Mouse (Mus musculus): ENCODE measurements around the gene Eps8l2.

DNA sequence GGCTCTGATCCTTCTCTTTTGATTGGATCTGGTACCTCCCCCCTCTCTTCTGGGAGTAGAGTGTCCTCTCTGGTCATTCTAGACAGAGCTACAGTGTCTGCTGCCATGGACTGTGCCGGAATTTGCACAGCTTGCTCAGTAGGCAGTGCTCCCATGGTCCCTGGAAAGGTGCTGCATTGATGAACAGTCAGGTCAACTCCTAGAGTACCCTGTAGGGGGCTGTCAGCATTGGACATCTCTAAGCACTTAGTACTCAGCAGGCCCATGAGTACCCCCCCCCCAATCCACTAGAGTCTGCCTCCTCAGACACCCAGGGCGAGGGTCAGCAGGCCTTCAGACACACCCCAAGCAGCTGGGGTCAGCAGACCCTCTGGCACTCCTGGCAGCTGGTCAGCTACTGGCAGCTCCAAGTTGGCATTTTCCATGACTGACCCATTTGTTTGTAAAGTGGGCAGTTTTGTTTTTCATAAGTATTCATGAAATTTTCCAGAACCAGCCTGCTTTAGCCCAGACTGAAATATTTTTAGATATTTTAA is 3.6 kb upstream of the Eps8l2 start:
- TF ChIP-seq CTCF (IDR thresholded peaks at IDR 0.05; ENCODE audit: extremely low read depth, insufficient read length, insufficient replicate concordance, low read depth, low read length): no peak
- TF ChIP-seq POLR2A (IDR thresholded peaks at IDR 0.05; ENCODE audit: low read depth, low read length): no peak

Measured in small intestine, adult 2 months (tissue).